Comparison of ENCODE assay signal across 41 mouse cellular contexts in the genomic region with DNA sequence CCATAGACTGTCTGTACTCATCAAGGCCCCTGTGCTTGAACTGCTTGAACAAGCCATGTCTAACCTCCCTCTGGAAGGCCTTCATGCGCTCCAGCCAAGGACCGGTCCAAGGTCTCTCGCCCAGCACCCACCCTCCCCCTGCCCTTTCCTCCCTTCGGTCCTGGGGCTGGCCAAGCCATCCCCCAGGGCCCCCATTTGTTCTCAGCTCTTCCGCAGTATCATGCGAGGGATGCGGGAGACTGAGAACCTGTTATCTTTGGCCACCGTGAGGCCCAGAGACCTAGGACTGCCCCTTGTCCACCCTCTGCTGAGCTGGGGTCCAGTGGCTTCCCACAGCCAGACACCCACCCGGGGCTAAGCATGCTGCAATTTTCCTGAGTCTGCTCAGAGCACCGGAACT. TPM values are rescaled to one million over a fixed set of nuclear protein-coding genes. Genes with fewer than 3 reads are reported as not detected.
"Had no signal": no experiment of that assay in that cellular context is flagged by ENCODE, and none has a peak within 500 bp of the region (broad histone marks: within the 10 kb centered on the region; RNA-seq: fewer than 3 reads in every experiment).

No protein-coding gene starts in this region.

- DNase-seq: heart, postnatal 10 days; heart, postnatal 14 days; heart, postnatal 36 days; heart, postnatal 4 days; kidney, adult 11 months; kidney, adult 18-20 months; kidney, adult 2 months; kidney, adult 8-10 months; kidney, adult 9 months; kidney, postnatal 10 days; kidney, postnatal 14 days; kidney, postnatal 25 days; kidney, postnatal 36 days; kidney, postnatal 4 days; layer of hippocampus, adult 9-11 months; layer of hippocampus, postnatal 36 days had no signal

RNA-seq across cellular contexts. Expression of gene Mgl2, which starts 9.0 kb away (rescaled TPM):
- total RNA-seq: hindbrain, postnatal 0 days had no signal
- polyA plus RNA-seq: heart, embryonic 12.5 days; heart, postnatal 0 days; hindbrain, embryonic 10.5 days; inflammation-experienced regulatory T-cells, adult 6 months had no signal

RNA-seq across cellular contexts. Expression of gene Clec10a, which starts 16.8 kb away (rescaled TPM):
- polyA plus RNA-seq: heart, embryonic 11.5 days; heart, embryonic 12.5 days; kidney, embryonic 15.5 days had no signal

RNA-seq across cellular contexts. Expression of gene Asgr2, which starts 46.7 kb away (rescaled TPM):
- total RNA-seq: heart, postnatal 10 days; heart, postnatal 25 days; heart, postnatal 36 days; heart, postnatal 4 days; hindbrain, postnatal 0 days; layer of hippocampus, adult 18-20 months; layer of hippocampus, adult 2 months; layer of hippocampus, postnatal 10 days; layer of hippocampus, postnatal 14 days; layer of hippocampus, postnatal 25 days; layer of hippocampus, postnatal 36 days; left cerebral cortex, adult 18-20 months; left cerebral cortex, adult 2 months had no signal
- polyA plus RNA-seq: heart, embryonic 12.5 days; heart, embryonic 13.5 days; heart, embryonic 14.5 days; heart, embryonic 15.5 days; heart, postnatal 0 days; hindbrain, embryonic 10.5 days; hindbrain, embryonic 11.5 days; hindbrain, embryonic 12.5 days; hindbrain, embryonic 13.5 days; hindbrain, embryonic 14.5 days; hindbrain, embryonic 15.5 days; hindbrain, embryonic 16.5 days; hindbrain, postnatal 0 days; inflammation-experienced regulatory T-cells, adult 6 months; kidney, embryonic 14.5 days had no signal
